Comparison of ENCODE assay signal across 30 mouse cellular contexts in the genomic region with DNA sequence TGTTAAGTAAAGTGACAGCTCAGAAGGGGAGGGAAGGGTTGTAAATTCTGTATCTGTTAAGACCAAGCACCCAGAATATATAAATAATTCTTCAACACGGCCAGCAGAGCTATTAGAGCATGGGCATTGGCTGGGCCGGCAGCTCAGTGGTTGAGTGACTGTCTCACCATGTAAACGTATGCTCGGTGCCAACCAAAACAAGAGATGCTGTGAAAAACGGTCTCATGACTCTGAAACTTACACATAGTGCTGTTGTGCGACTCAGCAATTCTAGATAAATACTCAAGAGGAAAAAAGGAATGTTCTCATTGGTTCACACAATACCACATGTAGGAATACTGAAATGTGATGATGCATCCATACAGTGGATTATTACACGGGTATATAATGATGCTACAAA.
"Had no signal": no experiment of that assay in that cellular context is flagged by ENCODE, and none has a peak within 500 bp of the region (broad histone marks: within the 10 kb centered on the region; RNA-seq: fewer than 3 reads in every experiment).

No protein-coding gene starts in this region.

- DNase-seq: left cerebral cortex, postnatal 4 days; liver; liver, embryonic 13.5 days; liver, postnatal 0 days; lung, adult 18-20 months; lung, adult 2 months; lung, embryonic 14.5 days; lung, postnatal 10 days; lung, postnatal 14 days; lung, postnatal 36 days; lung, postnatal 4 days; midbrain, embryonic 14.5 days had no signal

- H3K4me2 ChIP-seq: limb, embryonic 12.5 days; limb, embryonic 15.5 days; liver, embryonic 11.5 days; liver, embryonic 12.5 days; liver, embryonic 13.5 days; liver, embryonic 15.5 days; lung, embryonic 14.5 days; lung, embryonic 15.5 days; midbrain, embryonic 11.5 days; midbrain, embryonic 12.5 days; midbrain, embryonic 13.5 days; midbrain, embryonic 15.5 days; neural tube, embryonic 12.5 days had no signal

- ATAC-seq: liver, embryonic 12.5 days; liver, postnatal 0 days; lung, postnatal 0 days; midbrain, embryonic 13.5 days; midbrain, embryonic 15.5 days; midbrain, embryonic 16.5 days had no signal

- H3K9ac ChIP-seq: limb, embryonic 12.5 days; limb, embryonic 15.5 days; liver, embryonic 12.5 days; liver, embryonic 13.5 days; liver, embryonic 14.5 days; liver, embryonic 15.5 days; liver, postnatal 0 days; lung, embryonic 14.5 days; lung, embryonic 15.5 days; midbrain, embryonic 12.5 days; midbrain, embryonic 13.5 days; midbrain, embryonic 15.5 days; neural tube, embryonic 12.5 days had no signal

- H3K36me3 ChIP-seq: limb, embryonic 12.5 days; limb, embryonic 15.5 days; liver, embryonic 12.5 days; liver, embryonic 13.5 days; liver, embryonic 15.5 days; lung, embryonic 15.5 days; midbrain, embryonic 10.5 days; midbrain, embryonic 12.5 days; midbrain, embryonic 13.5 days; midbrain, embryonic 15.5 days; neural tube, embryonic 12.5 days had no signal

- H3K4me3 ChIP-seq: limb, embryonic 12.5 days; limb, embryonic 15.5 days; liver, embryonic 12.5 days; liver, embryonic 13.5 days; liver, embryonic 15.5 days; lung, embryonic 15.5 days; megakaryocyte, embryonic 14.5 days; midbrain, embryonic 10.5 days; midbrain, embryonic 12.5 days; midbrain, embryonic 13.5 days; midbrain, embryonic 15.5 days; myocyte; neural tube, embryonic 12.5 days had no signal

- H3K9me3 ChIP-seq: limb, embryonic 12.5 days; limb, embryonic 15.5 days; liver, embryonic 12.5 days; liver, embryonic 13.5 days; liver, embryonic 15.5 days; lung, embryonic 15.5 days; megakaryocyte, embryonic 14.5 days; midbrain, embryonic 10.5 days; midbrain, embryonic 12.5 days; midbrain, embryonic 13.5 days; midbrain, embryonic 15.5 days; neural tube, embryonic 12.5 days had no signal

- H3K27ac ChIP-seq: limb, embryonic 12.5 days; limb, embryonic 15.5 days; liver, embryonic 12.5 days; liver, embryonic 13.5 days; liver, embryonic 14.5 days; liver, embryonic 15.5 days; lung, embryonic 15.5 days; macrophage; midbrain, embryonic 10.5 days; midbrain, embryonic 12.5 days; midbrain, embryonic 13.5 days; midbrain, embryonic 15.5 days; neural tube, embryonic 12.5 days had no signal

- H3K27me3 ChIP-seq: limb, embryonic 15.5 days; liver, embryonic 12.5 days; liver, embryonic 13.5 days; liver, embryonic 15.5 days; lung, embryonic 15.5 days; megakaryocyte, embryonic 14.5 days; midbrain, embryonic 15.5 days; neural tube, embryonic 12.5 days had no signal

- H3K4me1 ChIP-seq: limb, embryonic 12.5 days; limb, embryonic 15.5 days; liver, embryonic 12.5 days; liver, embryonic 13.5 days; liver, embryonic 15.5 days; lung, embryonic 15.5 days; megakaryocyte, embryonic 14.5 days; midbrain, embryonic 12.5 days; midbrain, embryonic 13.5 days; midbrain, embryonic 15.5 days; neural tube, embryonic 12.5 days had no signal
